Mouse (Mus musculus) limb, embryonic 15.5 days (tissue): Measurements from ENCODE around the gene Plekhs1. TPM values are rescaled to one million over a fixed set of nuclear protein-coding genes. Genes with fewer than 3 reads are reported as not detected.

Experiments used
- ATAC-seq: fragments of 200-750 bp; cut with Nextera tagmentation; 2 replicates; pipeline ENCODE4 v1.8.0; 2017; ENCODE audit warnings: low read depth, moderate TSS enrichment; ENCODE audit not compliant: insufficient number of reproducible peaks, low FRiP score, low TSS enrichment
- H3K27ac ChIP-seq: fragments of 300-500 bp; sonication (generic); 2 replicates; pipeline ENCODE4 v1.5.1; 2015; ENCODE audit warnings: moderate library complexity, mild to moderate bottlenecking, inconsistent platforms
- H3K27me3 ChIP-seq: fragments of 300-500 bp; sonication (generic); 2 replicates; pipeline ENCODE4 v1.6.1; 2015; ENCODE audit warnings: inconsistent platforms
- H3K36me3 ChIP-seq: fragments of 300-500 bp; sonication (generic); 2 replicates; pipeline ENCODE4 v1.6.1; 2015; ENCODE audit warnings: inconsistent platforms
- H3K4me1 ChIP-seq: fragments of 300-500 bp; sonication (generic); 2 replicates; pipeline ENCODE4 v1.6.1; 2015; ENCODE audit warnings: inconsistent platforms
- H3K4me2 ChIP-seq: fragments of 300-500 bp; sonication (generic); 2 replicates; pipeline ENCODE4 v1.6.1; 2015; ENCODE audit warnings: mild to moderate bottlenecking, inconsistent platforms
- H3K4me3 ChIP-seq: fragments of 300-500 bp; sonication (generic); 2 replicates; pipeline ENCODE4 v1.5.1; 2015; ENCODE audit warnings: mild to moderate bottlenecking, inconsistent platforms
- H3K9ac ChIP-seq: fragments of 300-500 bp; sonication (generic); 2 replicates; pipeline ENCODE4 v1.6.1; 2015; ENCODE audit warnings: inconsistent platforms
- H3K9me3 ChIP-seq: fragments of 300-500 bp; sonication (generic); 2 replicates; pipeline ENCODE4 v1.6.1; 2016; ENCODE audit warnings: inconsistent platforms
- WGBS: fragments of 180-500 bp; shearing (Covaris S2); methylation state at CpG from one replicate; pipeline ENCODE4 v1.1.7; 2015; 5-methylcytosine and 5-hydroxymethylcytosine counted together
- polyA plus RNA-seq: library from polyadenylated mRNA; unstranded; fragments of >200 nt; fragmentation: Nextera tagmentation; extraction: Ambion mirVana; gene quantifications from 2 replicates; pipeline ENCODE4 v1.2.1, GENCODE M21; 2015

Gene Plekhs1
- polyA plus RNA-seq, 1 experiment from 2014 or later: not detected

- H3K9me3 ChIP-seq: no peaks in the 10 kb centered on the region
- 89% methylated on average over 13 of the region's 13 CpGs for WGBS
- H3K27ac ChIP-seq: no peak overlapping the region
- no peak for ATAC-seq
- no peak overlapping the region for H3K4me3 ChIP-seq
- peaks cover 5% of the 10 kb centered on the region; the same call in 1 of the 2 replicates for H3K4me1 ChIP-seq
- no peak overlapping the region for H3K4me2 ChIP-seq
- H3K27me3 ChIP-seq: no peaks in the 10 kb centered on the region
- peaks cover 26% of the 10 kb centered on the region; the same call in 1 of the 2 replicates for H3K36me3 ChIP-seq
- no peak overlapping the region for H3K9ac ChIP-seq
These were observed 25.1 kb upstream of the Plekhs1 start for GRCm38 (mm10) chr19:56436380-56436779.

GRCm38 (mm10) chr19:56438357-56439071 is 22.9 kb upstream of the Plekhs1 start:
- 66% methylated on average over 7 of the region's 7 CpGs for WGBS
- Histone ChIP-seq H3K27ac (0 out of 2 replicates have a peak overlapping the region, but pooled peaks have one; percentile 43), H3K27me3 (no peaks in the 10 kb centered on the region)

GRCm38 (mm10) chr19:56439072-56439434 is 22.4 kb upstream of the Plekhs1 start:
- Histone ChIP-seq H3K9me3 (no peaks in the 10 kb centered on the region), H3K4me2 (no peak overlapping the region), H3K36me3 (peaks cover 20% of the 10 kb centered on the region; the same call in 1 of the 2 replicates), H3K9ac (no peak overlapping the region), H3K27me3 (no peaks in the 10 kb centered on the region), H3K4me3 (no peak overlapping the region), H3K27ac (no peak overlapping the region), H3K4me1 (no peaks in the 10 kb centered on the region)
- no peak for ATAC-seq
- 89% methylated on average over 6 of the region's 6 CpGs for WGBS

More at GRCm38 (mm10) chr19:56438357-56439071, 22.9 kb upstream of the Plekhs1 start:
- no peak overlapping the region for H3K4me3 ChIP-seq
- no peaks in the 10 kb centered on the region for H3K9me3 ChIP-seq
- no peak overlapping the region for H3K9ac ChIP-seq
- no peak overlapping the region for H3K4me2 ChIP-seq
- peaks cover 26% of the 10 kb centered on the region; the same call in 1 of the 2 replicates for H3K36me3 ChIP-seq
- H3K4me1 ChIP-seq: no peaks in the 10 kb centered on the region
- ATAC-seq: no peak

- Histone ChIP-seq H3K27ac (no peak overlapping the region), H3K9me3 (no peaks in the 10 kb centered on the region), H3K4me2 (no peak overlapping the region), H3K36me3 (0 out of 2 replicates have a peak, but pooled peaks cover 6% of the 10 kb centered on the region), H3K27me3 (no peaks in the 10 kb centered on the region), H3K9ac (no peak overlapping the region), H3K4me1 (no peaks in the 10 kb centered on the region), H3K4me3 (no peak overlapping the region)
- WGBS: 85% methylated on average over 14 of the region's 14 CpGs
- no peak for ATAC-seq
These were observed 18.0 kb upstream of the Plekhs1 start for GRCm38 (mm10) chr19:56443445-56443844.

GRCm38 (mm10) chr19:56448784-56449183 is 12.7 kb upstream of the Plekhs1 start:
- 93% methylated on average over 4 of the region's 4 CpGs for WGBS
- no peaks in the 10 kb centered on the region for H3K27me3 ChIP-seq
- no peak overlapping the region for H3K4me3 ChIP-seq
- no peak overlapping the region for H3K27ac ChIP-seq
- ATAC-seq: no peak
- no peaks in the 10 kb centered on the region for H3K9me3 ChIP-seq
- H3K4me2 ChIP-seq: no peak overlapping the region
- H3K4me1 ChIP-seq: no peaks in the 10 kb centered on the region
- H3K36me3 ChIP-seq: no peaks in the 10 kb centered on the region
- H3K9ac ChIP-seq: no peak overlapping the region

GRCm38 (mm10) chr19:56449537-56449936 is 11.9 kb upstream of the Plekhs1 start:
- Histone ChIP-seq H3K27ac (no peak overlapping the region), H3K27me3 (no peaks in the 10 kb centered on the region), H3K4me1 (no peaks in the 10 kb centered on the region), H3K9me3 (no peaks in the 10 kb centered on the region), H3K4me2 (no peak overlapping the region), H3K4me3 (no peak overlapping the region), H3K36me3 (no peaks in the 10 kb centered on the region), H3K9ac (no peak overlapping the region)
- WGBS: 90% methylated on average over 8 of the region's 8 CpGs
- ATAC-seq: no peak

GRCm38 (mm10) chr19:56450892-56451291 is 10.5 kb upstream of the Plekhs1 start:
- no peak for ATAC-seq
- H3K4me3 ChIP-seq: no peak overlapping the region
- H3K36me3 ChIP-seq: no peaks in the 10 kb centered on the region
- no peaks in the 10 kb centered on the region for H3K9me3 ChIP-seq
- H3K27me3 ChIP-seq: no peaks in the 10 kb centered on the region
- WGBS: 77% methylated on average over 5 of the region's 5 CpGs
- H3K27ac ChIP-seq: no peak overlapping the region
- no peak overlapping the region for H3K4me2 ChIP-seq
- H3K4me1 ChIP-seq: no peaks in the 10 kb centered on the region
- no peak overlapping the region for H3K9ac ChIP-seq

- no peak overlapping the region for H3K4me3 ChIP-seq
- H3K27me3 ChIP-seq: no peaks in the 10 kb centered on the region
- no peak overlapping the region for H3K27ac ChIP-seq
- no peak overlapping the region for H3K9ac ChIP-seq
- no peaks in the 10 kb centered on the region for H3K9me3 ChIP-seq
- WGBS: 78% methylated on average over 4 of the region's 4 CpGs
- no peaks in the 10 kb centered on the region for H3K36me3 ChIP-seq
- H3K4me2 ChIP-seq: no peak overlapping the region
- no peaks in the 10 kb centered on the region for H3K4me1 ChIP-seq
- ATAC-seq: no peak
These were observed 9.6 kb upstream of the Plekhs1 start for GRCm38 (mm10) chr19:56451867-56452266.

- no peaks in the 10 kb centered on the region for H3K36me3 ChIP-seq
- H3K4me2 ChIP-seq: no peak overlapping the region
- no peaks in the 10 kb centered on the region for H3K27me3 ChIP-seq
- ATAC-seq: no peak
- no peak overlapping the region for H3K27ac ChIP-seq
- no peak overlapping the region for H3K9ac ChIP-seq
- peaks cover 2% of the 10 kb centered on the region; the same call in 1 of the 2 replicates for H3K4me1 ChIP-seq
- no peaks in the 10 kb centered on the region for H3K9me3 ChIP-seq
- no peak overlapping the region for H3K4me3 ChIP-seq
- WGBS: 87% methylated on average over 2 of the region's 2 CpGs
These were observed 9.0 kb upstream of the Plekhs1 start for GRCm38 (mm10) chr19:56452421-56452820.

- Histone ChIP-seq H3K27ac (no peak overlapping the region), H3K27me3 (no peaks in the 10 kb centered on the region), H3K36me3 (no peaks in the 10 kb centered on the region), H3K9ac (no peak overlapping the region), H3K4me2 (no peak overlapping the region), H3K4me3 (no peak overlapping the region), H3K9me3 (no peaks in the 10 kb centered on the region), H3K4me1 (peaks cover 6% of the 10 kb centered on the region; the same call in 1 of the 2 replicates)
- no peak for ATAC-seq
- 73% methylated on average over 4 of the region's 4 CpGs for WGBS
These were observed 6.6 kb upstream of the Plekhs1 start for GRCm38 (mm10) chr19:56454862-56455261.

GRCm38 (mm10) chr19:56455369-56455768 is 6.1 kb upstream of the Plekhs1 start:
- no peaks in the 10 kb centered on the region for H3K9me3 ChIP-seq
- H3K4me1 ChIP-seq: peaks cover 6% of the 10 kb centered on the region; the same call in 1 of the 2 replicates
- H3K4me3 ChIP-seq: no peak overlapping the region
- no peaks in the 10 kb centered on the region for H3K36me3 ChIP-seq
- no peak overlapping the region for H3K4me2 ChIP-seq
- H3K27ac ChIP-seq: no peak overlapping the region
- H3K27me3 ChIP-seq: no peaks in the 10 kb centered on the region
- H3K9ac ChIP-seq: no peak overlapping the region
- ATAC-seq: no peak
- 45% methylated on average over 2 of the region's 2 CpGs for WGBS

GRCm38 (mm10) chr19:56457569-56457968 is 3.9 kb upstream of the Plekhs1 start:
- ATAC-seq: no peak
- Histone ChIP-seq H3K27ac (no peak overlapping the region), H3K4me2 (no peak overlapping the region), H3K4me1 (peaks cover 15% of the 10 kb centered on the region), H3K27me3 (no peaks in the 10 kb centered on the region), H3K9ac (no peak overlapping the region), H3K4me3 (no peak overlapping the region), H3K9me3 (no peaks in the 10 kb centered on the region), H3K36me3 (no peaks in the 10 kb centered on the region)
- WGBS: 70% methylated on average over 4 of the region's 4 CpGs
